Mouse (Mus musculus): ENCODE data around the gene Glis2.

The Glis2 gene

DNA sequence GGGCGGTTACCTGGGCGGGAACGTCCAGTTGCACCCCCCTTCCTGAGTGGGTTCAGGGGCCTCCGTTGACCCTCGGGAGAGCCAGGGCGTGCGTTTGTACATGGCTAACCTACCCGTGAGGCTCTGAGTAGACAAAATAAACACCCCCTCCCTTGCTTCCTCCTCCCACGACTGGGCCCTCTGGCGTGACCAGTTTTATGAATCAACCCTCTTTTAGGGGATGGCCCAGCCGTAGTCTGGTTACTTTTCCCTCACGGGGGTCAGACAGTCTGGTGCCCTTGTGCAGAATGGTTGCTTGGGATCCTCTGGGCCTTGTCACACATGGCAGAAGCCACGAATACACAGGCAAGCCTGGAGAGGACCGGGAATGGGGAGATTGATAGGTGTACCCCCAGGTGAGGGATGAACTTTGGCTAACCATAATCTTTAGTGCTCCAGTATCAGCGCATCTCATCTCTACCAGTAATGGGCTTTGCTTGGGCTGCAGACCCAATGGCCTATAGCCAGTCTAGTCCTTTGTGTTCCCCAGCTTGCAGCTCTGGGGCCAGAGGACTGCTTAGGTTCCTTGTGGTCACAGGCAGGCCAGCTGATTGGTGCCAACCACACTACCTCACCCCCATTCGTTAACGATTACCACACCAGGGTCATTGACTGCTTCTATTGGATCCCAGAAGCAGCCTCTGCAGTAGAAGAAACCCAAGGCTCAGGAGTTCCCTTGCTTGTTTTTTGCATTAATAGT lies 45.9 kb downstream of the Glis2 start:
- peak; percentile 85 to 94 for DNase-seq

DNA sequence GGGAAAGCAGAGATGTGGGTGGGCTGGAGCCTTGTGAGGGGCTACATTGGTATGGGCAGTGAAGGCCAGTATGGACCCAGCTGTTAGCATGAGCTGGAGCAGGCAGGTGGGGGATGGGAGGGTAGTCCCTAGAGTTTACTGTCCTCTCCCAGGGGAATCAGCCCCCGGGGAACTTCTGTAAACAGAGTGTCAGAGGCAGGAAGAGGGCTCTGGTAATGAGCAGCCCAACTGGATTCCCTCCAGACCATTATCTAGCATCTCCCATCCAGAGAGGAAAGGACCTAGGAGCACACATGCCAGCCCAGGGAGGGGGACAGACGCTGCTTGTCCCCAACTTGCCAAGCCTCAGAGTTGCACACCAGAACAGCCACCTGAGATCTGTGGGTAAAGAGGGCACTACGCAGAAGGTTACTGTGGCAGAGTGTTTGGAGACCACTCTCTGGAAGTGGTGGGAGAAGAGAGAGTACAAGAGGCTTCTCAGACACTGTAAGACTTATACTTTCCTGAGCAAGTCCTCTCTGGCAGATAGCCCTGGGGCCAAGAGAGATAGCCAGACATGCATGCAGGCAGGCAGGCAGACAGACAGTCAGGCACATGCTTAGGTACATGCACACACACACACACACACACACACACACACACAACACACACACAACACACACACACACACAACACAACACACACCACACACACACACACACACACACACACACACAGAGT lies 46.8 kb downstream of the Glis2 start:
- peak in 1 of 2 experiments; percentile 58 for DNase-seq

DNA sequence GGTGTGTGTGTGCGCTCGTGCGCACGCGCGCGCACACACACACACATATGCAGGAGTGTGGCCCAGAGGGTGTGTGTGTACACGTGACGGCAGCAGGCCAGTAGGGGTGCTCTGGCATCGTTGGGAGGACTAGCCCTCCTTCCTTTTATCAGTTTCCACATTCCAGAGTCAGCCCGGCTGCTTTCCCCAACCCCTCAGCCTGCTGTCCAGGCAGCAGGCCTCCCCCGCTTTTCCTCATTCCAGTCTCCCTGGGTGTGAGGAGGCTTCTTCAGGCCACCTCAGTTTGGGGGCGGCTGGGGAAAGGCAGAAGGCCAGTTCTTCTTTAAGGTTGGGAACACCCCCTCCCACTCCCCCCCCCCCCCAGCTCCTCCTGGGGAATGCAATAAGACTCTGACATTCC lies 47.7 kb downstream of the Glis2 start:
- DNase-seq = peak; percentile 64 to 86

DNA sequence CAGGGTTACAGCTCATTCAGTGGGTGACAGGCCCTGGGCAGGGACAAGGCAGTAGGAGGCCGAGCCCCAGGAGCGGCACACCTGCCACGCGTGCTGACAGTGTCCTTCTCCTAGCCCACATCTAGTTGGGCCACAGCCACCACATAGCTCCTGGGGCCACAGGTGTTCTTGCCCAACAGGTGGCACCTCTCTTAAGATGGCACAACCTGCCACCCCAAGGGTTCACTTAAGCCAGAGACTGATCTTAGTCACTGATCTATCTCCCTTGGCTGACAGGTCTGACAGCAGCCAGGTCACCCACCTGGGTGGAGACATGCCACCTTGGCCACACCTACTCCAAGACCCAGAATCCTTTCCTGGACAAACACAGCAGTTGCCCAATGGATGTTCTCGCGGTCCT lies 48.4 kb downstream of the Glis2 start:
- no peak for DNase-seq

DNA sequence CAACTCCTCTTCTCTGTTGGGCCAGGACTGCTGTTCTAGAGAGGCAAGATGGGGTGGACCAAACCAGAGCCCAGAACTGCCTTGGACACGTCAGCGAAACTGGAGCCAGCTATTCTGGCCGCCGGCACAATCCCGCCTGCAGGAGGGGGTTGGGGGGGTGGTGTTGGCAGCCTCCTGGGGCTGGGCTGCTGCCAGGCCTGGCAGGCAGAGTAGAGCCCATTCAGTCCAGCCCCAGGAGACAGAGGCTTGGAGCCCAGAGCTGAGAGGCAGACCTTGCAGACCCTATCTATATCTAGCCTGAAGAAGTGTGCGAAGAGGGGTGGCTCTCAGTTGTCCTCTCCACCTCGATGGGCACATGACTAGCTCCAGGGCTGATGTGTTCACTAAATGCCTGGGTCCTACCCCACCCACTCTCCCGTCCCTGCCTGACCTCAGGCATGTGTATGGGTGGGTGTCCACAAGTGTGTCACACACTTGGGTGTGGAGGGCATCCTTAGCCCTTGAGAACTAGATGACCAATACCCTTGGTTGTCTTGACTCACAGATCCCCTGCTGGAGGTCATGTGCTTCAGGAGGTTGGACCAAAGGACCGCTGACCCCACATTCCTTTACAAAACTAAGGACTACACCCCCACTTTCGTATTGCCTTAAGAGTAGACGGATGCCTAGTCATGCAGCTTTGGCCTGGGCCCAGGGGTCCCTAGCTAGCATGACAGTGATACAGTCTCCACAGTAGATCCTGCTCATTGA lies 49.3 kb downstream of the Glis2 start:
- DNase-seq = peak; percentile 86 to 95

DNA sequence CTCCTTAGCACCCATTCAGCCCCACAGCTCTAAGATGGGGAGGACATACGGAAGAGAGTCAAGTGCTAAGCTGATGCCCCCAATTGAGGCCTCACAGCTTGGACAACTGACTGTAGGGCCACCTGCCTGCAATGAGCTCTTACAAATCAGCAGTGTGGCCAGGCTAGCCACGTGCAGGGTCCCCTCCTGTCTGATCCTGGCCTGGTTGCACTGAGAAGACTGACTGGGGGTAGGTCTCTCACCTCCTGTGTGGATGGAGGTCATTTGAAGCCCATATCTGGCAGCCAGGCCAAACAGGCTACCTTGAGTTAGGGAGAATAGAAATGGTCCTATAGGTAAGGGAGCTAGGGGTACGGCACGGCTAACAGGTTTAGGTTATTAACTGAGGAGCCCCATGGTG lies 51.4 kb downstream of the Glis2 start:
- DNase-seq = no peak

DNA sequence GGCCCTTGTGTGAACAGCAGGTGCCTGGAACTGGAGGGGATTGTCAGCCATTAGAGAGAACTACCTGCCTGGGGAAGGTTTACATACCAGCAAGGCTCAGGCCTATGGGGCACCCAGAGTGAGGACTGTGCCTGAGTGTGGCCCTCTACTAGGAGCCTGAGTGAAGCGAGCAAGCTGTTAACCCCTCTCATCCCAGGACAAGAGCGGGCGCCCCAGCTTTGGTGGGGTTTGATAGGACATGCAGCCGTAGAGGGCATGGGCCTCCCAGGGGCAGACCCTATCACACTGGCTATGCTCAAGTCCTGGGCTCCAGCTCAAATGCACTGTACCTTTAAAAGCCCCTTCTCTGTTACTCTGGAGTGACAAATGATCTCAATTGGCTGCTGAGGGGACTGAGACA lies 52.3 kb downstream of the Glis2 start:
- peak in 1 of 2 experiments; percentile 33 for DNase-seq

DNA sequence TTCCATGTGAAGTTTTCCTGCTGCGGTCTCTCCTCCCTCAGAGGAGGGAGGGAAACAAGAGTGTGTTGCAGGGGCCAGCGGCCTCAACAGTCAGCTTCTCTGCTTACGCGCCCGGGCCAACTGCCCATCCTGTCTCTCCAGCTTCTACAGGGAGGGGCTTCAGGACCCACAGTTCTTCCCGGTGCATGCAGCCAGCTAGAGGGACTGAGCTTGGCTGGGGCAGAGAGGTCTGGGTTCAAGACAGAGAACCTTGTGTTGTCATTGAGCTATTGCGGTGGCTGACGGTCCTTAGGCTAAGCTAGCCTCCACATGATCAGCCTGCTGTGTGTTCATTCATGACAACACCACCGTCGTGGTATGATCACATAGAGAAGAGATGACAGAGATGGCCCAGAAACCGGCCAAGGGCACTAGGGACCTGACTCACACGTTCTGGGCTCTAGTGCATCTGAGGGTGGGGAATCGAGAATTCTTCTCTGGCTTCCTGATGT lies 53.2 kb downstream of the Glis2 start:
- peak; percentile 43 to 63 for DNase-seq

DNA sequence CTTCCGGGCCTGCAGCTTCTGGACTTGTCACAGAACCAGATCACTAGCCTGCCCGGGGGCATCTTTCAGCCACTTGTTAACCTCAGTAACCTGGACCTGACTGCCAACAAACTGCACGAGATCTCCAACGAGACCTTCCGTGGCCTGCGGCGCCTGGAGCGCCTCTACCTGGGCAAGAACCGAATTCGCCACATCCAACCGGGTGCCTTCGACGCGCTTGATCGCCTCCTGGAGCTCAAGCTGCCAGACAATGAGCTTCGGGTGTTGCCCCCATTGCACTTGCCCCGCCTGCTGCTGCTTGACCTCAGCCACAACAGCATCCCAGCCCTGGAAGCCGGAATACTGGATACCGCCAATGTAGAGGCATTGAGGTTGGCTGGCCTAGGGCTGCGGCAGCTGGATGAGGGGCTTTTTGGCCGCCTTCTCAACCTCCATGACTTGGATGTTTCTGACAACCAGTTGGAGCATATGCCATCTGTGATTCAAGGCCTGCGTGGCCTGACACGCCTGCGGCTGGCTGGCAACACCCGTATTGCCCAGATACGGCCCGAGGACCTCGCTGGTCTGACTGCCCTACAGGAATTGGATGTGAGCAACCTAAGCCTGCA lies 54.0 kb downstream of the Glis2 start:
- DNase-seq = peak; percentile 67 to 85

DNA sequence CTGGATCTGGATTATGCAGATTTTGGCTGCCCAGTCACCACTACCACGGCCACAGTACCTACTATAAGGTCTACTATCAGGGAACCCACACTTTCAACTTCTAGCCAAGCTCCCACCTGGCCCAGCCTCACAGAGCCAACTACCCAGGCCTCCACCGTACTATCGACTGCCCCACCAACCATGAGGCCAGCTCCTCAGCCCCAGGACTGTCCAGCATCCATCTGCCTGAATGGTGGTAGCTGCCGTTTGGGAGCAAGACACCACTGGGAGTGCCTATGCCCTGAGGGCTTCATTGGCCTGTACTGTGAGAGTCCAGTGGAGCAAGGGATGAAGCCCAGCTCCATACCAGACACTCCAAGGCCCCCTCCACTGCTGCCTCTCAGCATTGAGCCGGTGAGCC lies 54.7 kb downstream of the Glis2 start:
- no peak for DNase-seq

DNA sequence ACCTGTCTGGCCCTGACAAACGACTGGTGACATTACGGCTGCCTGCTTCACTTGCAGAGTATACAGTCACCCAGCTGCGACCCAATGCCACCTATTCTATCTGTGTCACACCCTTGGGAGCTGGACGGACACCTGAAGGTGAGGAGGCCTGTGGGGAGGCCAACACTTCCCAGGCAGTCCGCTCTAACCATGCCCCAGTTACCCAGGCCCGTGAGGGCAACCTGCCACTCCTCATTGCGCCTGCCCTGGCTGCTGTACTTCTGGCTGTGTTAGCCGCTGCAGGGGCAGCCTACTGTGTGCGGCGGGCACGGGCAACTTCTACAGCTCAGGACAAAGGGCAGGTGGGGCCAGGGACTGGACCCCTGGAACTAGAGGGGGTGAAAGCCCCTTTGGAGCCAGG lies 55.2 kb downstream of the Glis2 start:
- no peak for DNase-seq

DNA sequence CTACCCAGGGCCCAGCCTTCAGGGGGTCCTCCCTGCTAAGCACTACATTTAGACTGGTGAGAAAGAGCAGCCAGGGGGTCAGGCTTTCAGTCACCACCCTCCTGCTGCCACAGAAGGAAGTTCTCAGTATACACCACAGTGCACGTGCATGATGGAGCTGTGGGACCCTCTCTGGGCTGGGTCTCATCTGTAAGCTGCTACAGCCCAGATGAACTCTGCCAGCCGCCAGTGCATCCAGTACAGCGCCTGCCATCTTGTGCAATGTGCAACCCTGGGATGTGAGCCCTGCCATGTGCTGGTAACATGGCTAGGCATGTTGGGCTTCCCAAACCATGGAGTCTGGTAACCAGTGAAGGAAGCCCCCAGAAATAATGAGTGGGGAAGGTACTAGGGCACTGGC lies 55.6 kb downstream of the Glis2 start:
- no peak for DNase-seq

DNA sequence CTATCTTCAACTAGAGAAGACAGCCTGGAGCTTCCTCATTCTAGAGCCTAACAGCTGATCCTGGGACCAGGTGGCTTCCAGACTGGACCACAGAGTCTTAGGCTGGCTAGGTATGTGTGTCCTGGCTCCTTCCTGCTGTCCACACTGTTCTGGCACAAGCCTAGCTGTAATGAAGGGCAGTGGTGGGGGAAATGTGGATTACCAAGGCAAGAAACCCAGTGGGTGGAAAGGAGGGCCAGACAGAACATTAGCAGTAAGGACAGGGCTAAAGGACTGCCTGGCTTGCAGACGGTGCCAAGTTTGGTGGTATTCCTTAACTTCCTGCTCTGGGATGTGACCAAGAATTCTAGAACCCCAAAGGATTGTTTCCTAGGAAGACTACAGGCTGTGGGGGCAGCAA lies 56.6 kb downstream of the Glis2 start:
- DNase-seq = no peak

DNA sequence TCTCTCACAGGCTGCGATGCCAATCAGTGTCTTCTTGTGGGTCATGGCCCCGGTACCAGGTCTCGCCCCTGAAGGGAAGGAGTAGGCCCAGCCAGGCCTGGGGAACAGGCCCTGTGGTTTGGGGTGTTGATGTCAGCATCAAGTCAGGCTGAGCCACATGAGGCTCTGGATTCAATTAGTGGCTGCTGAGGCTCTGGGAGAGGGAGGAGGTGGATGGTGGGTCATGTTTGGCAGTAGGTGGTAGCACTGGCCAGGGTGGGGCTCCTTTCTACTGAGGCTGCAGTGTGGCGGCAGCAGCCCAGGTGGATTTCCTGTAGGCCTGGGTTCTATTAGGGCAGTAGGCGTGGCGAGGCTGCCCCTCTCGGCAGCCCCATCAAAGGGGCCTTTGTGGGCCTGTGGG lies 57.1 kb downstream of the Glis2 start:
- no peak for DNase-seq

DNA sequence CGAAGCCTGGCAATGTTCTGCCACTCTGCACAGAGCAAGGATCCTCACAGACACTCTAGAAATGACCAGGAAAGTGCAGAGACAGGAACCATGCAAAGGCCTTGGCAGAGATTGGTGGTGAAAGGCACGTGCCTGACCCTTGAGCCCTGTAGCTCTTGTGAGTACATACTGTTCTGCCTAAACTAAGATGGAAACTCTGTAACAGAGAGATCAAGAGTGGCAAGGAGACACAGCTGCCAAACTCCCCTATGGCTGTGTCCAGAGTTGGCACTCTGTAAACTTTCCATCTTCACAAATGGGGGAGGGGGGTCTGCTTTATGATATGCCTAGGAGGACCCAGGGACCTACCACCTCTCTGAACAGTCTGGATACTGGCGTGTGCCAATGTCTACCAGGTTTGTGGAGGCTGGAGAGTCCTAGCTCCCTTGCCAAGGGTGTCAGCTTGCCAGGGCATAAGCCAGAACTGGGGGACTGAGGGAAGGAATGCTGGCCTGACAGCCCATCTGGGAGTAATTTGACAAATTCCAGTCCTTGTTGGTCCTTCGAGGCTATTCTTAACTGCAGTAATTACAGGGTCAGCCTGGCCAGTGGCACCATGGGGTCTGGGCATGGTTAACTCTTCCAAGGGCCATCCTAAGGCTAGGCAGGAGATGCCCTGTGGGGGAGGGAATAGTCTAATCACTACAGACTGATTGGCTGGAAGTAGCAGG lies 58.3 kb downstream of the Glis2 start:
- DNase-seq = peak; percentile 60 to 86

DNA sequence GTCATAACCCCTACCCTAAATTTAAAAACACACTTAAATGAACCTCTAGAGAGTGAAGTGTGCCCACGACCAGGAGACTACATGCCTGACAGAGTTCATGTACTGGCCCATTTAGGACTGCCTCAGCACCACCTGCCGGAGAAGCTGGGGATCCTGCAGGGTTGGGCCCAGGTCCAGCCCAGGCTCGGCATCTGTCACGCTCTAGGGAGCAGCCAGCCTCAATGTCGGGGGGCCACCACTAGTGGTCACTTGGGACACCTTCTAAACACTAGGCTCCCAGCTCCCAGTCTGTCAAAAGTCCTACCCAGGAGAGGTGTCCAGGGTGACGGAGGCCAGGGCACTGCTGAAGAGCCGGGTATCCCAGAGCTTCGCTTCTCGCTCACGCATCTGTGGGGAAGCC lies 60.2 kb downstream of the Glis2 start:
- DNase-seq = peak; percentile 78 to 88

DNA sequence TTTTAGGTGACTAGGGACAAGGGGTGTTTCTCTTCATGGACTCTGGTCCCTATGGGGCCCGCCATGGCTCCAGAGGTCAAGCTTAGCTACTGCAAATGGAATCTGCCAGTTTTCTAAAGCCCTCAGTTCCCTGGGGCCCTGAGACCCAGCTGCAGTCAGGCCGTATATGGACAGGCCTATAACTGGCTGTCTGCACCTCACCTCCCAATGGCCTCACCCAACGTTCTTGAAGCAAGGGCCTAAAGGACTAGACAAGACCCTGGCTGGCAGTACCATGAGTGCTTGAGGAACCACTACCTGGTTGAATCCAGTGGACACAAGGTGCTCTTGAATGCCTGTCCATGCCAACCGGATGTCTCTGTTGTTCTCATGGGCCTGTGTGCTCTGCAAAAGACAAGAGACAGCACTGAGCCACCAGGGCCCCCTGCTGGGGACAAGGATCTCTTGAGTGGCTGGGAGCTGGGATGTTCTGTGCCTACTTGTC lies 60.8 kb downstream of the Glis2 start:
- DNase-seq = peak; percentile 56 to 84

DNA sequence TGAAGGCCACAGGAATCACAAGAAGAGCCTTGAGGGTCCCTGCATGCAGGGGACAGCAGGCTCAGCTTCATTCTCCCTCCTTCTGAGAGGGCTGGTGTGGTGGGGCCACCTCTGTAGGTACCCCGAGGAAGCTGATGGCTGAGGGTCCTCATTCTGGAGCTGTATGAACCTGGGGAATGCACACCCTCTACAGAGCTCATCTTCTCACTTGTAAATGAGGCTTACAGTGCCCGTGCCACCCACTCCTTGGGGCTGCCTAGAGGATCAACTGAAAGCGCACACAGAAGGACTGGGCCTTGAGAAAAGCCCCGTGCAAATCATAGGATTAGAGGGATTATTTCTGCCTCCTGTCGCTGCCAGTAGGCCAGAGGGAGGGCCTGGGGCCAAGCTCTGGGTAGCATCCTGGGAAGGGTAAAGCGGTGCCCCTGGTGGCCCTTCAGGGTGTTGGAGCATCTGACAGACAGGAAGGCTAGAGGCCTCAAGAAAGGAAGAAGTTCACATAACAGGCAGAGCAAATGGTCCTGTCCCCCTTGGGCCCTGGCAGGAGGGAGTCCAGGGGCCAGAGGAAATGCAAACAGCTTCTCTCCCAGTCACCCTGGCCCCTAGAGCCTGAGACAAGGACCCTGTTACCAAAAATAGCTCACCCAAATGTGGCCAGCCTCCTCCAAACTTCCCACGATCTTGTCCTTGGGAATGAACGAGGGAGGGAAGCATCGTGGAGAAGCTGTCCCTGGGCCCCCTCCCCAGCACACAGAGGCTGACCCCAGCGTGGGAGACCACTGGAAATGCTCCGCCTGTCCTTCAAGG lies 61.5 kb downstream of the Glis2 start:
- DNase-seq = peak in 1 of 2 experiments; percentile 46

DNA sequence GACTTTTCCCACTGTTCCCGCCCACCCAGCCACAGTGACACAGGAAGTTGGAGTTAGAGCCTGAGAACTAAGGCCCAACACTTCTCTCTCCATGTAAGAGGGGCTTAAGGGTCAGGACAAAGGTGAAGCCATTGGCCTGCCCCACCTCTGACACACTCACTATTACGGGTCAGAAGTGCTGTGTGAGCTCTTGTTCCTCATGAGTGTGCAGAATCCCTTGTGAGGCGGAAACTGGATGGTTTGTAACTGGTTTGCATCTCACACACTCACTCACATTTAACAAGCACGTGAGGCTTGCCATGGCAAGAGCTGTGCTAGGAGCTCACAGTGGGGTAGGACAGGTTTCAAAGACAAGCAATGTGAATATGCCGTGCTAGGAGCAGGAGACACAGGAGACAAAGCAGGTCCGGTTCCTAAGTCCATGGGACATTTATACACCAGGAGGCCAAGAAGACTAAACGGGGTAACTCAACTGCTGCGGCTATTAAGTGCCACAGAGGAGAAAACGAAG lies 62.1 kb downstream of the Glis2 start:
- DNase-seq = peak in 1 of 2 experiments; percentile 73

DNA sequence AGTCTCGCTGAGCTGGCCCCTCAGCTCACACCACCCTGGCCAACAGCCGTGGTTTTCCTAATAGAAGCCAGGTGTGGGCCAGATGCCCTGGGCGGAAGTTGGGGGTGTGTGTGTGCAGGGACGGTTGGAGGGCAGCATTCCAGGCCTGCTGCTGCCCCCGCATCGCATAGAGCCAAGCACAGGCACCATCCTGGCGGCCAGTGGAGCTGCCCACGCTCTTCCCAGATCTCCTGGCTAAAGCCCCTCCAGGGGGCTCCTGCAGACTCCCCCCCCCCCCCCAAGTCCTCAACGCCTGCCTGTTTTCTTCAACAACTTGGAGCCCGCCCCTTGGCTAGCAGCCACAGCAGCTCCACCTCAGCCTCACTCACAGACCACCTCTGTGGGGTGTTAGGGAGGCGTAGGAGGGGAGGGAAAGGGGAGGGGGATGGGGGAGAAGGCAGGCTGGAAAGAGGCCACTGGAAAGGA lies 64.3 kb downstream of the Glis2 start:
- peak in 1 of 2 experiments; percentile 5 for DNase-seq

DNA sequence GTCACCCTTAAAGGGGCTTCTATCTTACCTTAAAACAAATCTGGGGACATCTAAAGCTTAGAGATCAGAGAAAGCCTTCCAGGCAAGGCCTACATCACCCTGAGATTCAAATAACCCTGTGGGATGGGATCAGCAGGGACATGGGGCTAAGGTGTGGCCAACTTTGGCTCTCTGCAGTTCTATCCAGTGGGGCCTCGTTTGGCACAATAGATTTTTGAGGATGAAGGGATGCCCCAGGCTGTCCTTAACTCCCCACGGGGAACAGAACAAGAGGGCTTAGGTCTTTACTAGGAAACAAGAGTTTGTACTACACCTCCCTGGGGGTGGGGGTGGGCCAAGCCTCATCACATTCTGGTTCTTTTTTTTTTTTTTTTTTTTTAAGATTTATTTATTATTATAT lies 64.8 kb downstream of the Glis2 start:
- no peak for DNase-seq

Measured in kidney, postnatal 25 days (tissue).